Mouse (Mus musculus): ENCODE measurements at regions not wholly inside any gene's neighbourhood (a gene's known extent, or its start where the extent isn't known, plus 50 kb on each side); places are given as distances from the start of the nearest gene placed in this dataset.

DNA sequence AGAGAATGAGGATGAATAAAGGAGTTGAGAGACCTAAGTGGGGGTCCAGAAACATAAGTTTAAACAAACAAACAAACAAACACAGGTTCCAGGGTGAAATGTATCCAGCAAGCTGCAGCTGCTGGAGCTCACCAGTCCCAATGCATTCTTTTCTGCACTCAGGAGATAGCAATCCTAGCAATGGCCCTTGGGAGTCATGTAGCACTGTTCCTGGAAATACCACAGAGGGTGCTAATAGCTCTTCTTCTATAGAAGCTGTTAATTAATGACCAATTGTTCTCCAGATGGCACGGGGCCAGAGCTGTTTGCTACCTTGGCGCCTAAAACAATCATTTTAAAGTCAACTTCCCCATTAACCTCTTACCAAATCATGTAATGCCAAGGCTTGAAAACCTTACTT is 622.8 kb upstream of the Nrsn1 start:
- no peak for TF ChIP-seq POLR2A (IDR thresholded peaks at IDR 0.05; ENCODE audit: insufficient read depth, low read depth, low read length)
- TF ChIP-seq CTCF (IDR thresholded peaks at IDR 0.05) = no peak
- TF ChIP-seq EP300 (IDR thresholded peaks at IDR 0.05; ENCODE audit: insufficient read depth, low read depth, low read length) = no peak
